Mouse (Mus musculus): ENCODE data around the gene Cdyl2. TPM values are rescaled to one million over a fixed set of nuclear protein-coding genes. Genes with fewer than 3 reads are reported as not detected.

The Cdyl2 gene
- polyA plus RNA-seq, 1 experiment from 2014 or later = 9.7 TPM

DNA sequence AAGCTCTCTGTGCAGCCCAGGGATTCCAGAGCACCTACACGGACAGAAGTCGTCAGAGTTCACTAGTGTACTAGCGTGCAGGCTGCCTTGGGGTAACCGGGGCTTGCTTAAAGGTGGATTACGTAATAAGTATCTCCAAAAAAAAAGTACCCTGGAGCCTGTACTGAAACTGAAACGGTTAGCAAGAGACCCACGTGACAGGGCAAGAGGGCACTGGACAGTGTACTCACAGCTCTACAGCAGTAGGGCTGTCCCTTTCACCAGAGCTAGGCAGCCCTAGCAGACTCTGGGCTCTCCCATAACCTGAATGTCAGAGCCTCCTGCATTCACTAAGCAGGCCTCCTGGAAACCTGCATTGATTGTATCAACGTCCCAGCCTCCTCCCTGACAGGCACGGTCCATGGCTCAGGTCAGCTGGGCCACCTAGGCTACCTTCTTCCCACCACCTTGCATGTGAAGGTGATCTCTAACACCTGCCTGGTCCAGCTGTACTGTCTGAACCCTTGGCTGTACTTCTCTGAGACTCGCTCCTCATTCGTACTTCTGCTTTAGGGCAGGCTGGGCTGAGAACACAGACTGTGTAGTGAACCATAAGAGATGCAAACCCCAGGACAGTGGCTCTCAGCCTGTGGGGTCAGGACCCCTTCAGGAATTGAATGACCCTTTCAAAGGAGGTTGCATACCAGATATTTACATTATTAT, 151.3 kb downstream of the Cdyl2 start:
- ATAC-seq (ENCODE audit: low read depth) = no peak
- no peaks in the 10 kb centered on the region for H3K9me3 ChIP-seq
- no peak overlapping the region for H3K9ac ChIP-seq
- no peak overlapping the region for H3K27ac ChIP-seq (replicated peaks)
- WGBS = 87% methylated on average over 11 of the region's 11 CpGs
- H3K4me1 ChIP-seq (replicated peaks) = no peaks in the 10 kb centered on the region
- no peak overlapping the region for H3K4me3 ChIP-seq
- no peaks in the 10 kb centered on the region for H3K27me3 ChIP-seq
- peaks cover 20% of the 10 kb centered on the region; the same call in 1 of the 2 replicates for H3K36me3 ChIP-seq
- H3K4me2 ChIP-seq = no peak overlapping the region

DNA sequence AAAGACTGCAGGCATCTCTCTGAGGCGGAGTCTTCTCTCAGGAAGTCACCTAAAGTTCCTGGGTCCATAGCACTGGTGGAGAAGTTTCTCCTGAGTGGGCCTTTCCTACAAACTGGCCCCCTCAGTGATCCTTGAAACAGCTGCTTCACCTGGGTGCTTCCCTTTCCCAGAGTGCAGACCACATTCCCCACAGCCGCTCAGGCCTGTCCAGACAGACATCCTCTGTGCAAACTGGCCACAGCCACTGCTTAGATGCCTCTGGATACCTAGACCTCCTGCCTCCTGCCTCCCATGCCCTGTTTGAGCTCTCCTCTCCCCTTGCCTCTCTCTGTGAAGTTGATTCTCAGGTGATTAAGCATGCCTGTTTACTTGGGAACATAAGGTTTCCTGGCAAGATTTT, 156.1 kb downstream of the Cdyl2 start:
- Histone ChIP-seq H3K9ac (no peak overlapping the region), H3K4me1 (replicated peaks) (no peaks in the 10 kb centered on the region), H3K27ac (replicated peaks) (no peak overlapping the region), H3K36me3 (peaks cover 9% of the 10 kb centered on the region), H3K27me3 (no peaks in the 10 kb centered on the region), H3K4me3 (no peak overlapping the region), H3K9me3 (no peaks in the 10 kb centered on the region), H3K4me2 (no peak overlapping the region)
- 85% methylated on average over 2 of the region's 2 CpGs for WGBS
- no peak for ATAC-seq (ENCODE audit: low read depth)

DNA sequence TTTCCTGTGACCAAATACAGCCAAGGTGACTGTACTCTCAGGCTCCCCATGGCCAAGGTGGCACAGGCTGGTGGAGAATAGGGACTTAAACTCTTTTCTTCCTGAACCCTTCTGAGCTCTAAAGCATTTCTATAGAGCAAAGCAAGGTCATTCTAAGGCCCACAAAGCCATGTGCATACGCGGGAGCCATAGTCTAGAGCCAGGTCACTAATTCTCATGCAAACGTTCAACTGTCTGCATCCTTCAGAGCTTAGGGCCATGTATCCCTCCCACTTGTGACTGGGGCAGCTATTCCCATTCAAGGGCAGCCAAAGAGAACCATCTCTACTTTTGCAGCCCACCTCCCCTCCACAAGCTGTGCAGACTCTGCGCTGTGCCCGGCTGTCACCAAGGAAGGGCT, 159.7 kb downstream of the Cdyl2 start:
- 84% methylated on average over 5 of the region's 5 CpGs for WGBS
- H3K4me2 ChIP-seq = no peak overlapping the region
- ATAC-seq (ENCODE audit: low read depth) = no peak
- H3K9me3 ChIP-seq = no peaks in the 10 kb centered on the region
- H3K4me1 ChIP-seq (replicated peaks) = no peaks in the 10 kb centered on the region
- H3K36me3 ChIP-seq = peaks cover 7% of the 10 kb centered on the region
- H3K9ac ChIP-seq = no peak overlapping the region
- H3K27me3 ChIP-seq = no peaks in the 10 kb centered on the region
- no peak overlapping the region for H3K27ac ChIP-seq (replicated peaks)
- H3K4me3 ChIP-seq = no peak overlapping the region

DNA sequence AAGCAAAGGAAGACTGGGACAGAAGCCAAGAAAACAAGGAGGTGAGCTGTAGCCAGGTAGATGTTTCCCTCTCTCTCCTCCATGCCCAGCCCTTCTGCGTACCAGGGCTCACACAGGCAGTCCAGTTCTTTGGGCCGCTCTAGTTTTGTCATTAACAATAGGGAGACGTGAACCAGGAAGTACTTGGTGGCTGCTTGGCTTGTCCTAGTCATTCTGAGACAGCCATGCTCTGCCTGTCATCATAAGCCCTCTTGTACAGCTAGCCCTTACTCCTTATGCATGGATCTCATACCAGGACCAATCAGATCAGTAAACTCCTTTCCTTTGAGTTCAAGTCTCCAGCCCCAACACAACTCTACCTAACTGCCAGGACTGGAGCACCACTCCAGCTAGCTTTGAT, 180.0 kb downstream of the Cdyl2 start:
- 83% methylated on average over 3 of the region's 3 CpGs for WGBS
- Histone ChIP-seq H3K4me3 (no peak overlapping the region), H3K9ac (no peak overlapping the region), H3K36me3 (no peaks in the 10 kb centered on the region), H3K4me2 (no peak overlapping the region), H3K27me3 (no peaks in the 10 kb centered on the region), H3K9me3 (no peaks in the 10 kb centered on the region), H3K27ac (replicated peaks) (no peak overlapping the region), H3K4me1 (replicated peaks) (no peaks in the 10 kb centered on the region)
- ATAC-seq (ENCODE audit: low read depth) = no peak

DNA sequence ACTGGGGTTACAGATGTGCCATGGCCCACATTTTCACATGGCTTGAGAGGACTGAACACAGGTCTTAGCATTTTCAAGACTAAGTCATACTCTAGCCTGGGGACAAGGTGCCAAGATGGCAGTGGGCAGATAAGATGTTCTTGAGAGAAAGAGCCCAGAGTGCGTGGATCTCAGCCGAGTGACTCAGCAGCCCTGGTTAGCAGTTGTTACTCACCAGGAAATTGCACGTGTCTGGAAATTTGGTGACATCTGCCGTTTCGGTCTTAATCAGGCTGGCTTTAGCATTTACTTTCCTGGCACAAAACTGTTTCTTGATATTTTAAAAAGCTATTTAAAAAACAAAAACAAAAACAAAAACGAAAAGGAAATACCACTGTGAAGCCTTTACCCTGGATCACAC, 180.5 kb downstream of the Cdyl2 start:
- Histone ChIP-seq H3K4me3 (no peak overlapping the region), H3K36me3 (no peaks in the 10 kb centered on the region)

DNA sequence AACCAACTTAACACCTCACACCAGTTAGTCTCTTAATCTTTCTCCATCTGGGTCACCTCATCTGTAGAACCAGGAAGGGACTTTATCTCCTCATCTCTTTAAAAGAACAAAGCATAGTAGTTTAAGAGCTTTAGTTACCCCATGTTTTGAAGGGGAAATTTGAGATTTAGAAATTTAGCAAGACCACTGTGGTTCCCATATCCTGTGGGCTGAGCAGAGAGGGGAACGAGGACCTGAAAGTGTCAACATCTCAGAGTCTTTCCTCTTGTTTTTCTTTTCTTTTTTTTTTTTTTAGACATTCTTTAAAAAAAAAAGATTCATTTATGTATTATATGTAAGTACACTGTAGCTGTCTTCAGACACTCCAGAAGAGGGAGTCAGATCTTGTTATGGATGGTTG, 189.4 kb downstream of the Cdyl2 start:
- H3K4me2 ChIP-seq = no peak overlapping the region
- no peaks in the 10 kb centered on the region for H3K9me3 ChIP-seq
- no peak for ATAC-seq (ENCODE audit: low read depth)
- no peak overlapping the region for H3K9ac ChIP-seq
- no peaks in the 10 kb centered on the region for H3K36me3 ChIP-seq
- H3K27ac ChIP-seq (replicated peaks) = no peak overlapping the region
- no peak overlapping the region for H3K4me3 ChIP-seq
- H3K27me3 ChIP-seq = no peaks in the 10 kb centered on the region
- WGBS = 79% methylated on average over 1 of the region's 1 CpGs
- H3K4me1 ChIP-seq (replicated peaks) = no peaks in the 10 kb centered on the region

More for the DNA sequence above, 180.5 kb downstream of the Cdyl2 start:
- no peaks in the 10 kb centered on the region for H3K4me1 ChIP-seq (replicated peaks)
- 92% methylated on average over 6 of the region's 6 CpGs for WGBS
- no peak for ATAC-seq (ENCODE audit: low read depth)
- no peak overlapping the region for H3K27ac ChIP-seq (replicated peaks)
- H3K27me3 ChIP-seq = no peaks in the 10 kb centered on the region
- H3K9me3 ChIP-seq = no peaks in the 10 kb centered on the region
- H3K4me2 ChIP-seq = no peak overlapping the region
- H3K9ac ChIP-seq = no peak overlapping the region

DNA sequence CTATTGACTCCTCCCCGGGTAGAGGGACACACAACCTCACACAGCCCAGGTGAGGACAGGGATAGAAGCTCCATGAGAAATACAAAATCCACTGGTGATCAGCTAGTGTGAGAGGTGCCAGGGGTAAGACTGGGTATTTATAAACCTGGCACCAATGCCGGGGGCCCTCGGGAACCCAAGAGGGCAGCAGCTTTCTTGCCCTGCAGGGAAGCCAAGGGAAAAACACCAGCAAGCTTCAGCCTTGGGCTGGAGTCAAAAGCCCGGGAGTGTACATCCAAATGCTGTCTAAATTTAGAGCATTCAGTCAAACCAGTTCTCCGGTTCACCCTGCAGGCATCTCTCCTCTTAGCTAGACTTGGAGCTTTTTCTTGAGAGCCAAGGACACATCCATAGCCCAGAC, 189.9 kb downstream of the Cdyl2 start:
- Histone ChIP-seq H3K36me3 (no peaks in the 10 kb centered on the region), H3K27me3 (no peaks in the 10 kb centered on the region), H3K9me3 (no peaks in the 10 kb centered on the region), H3K4me2 (no peak overlapping the region), H3K4me3 (no peak overlapping the region), H3K27ac (replicated peaks) (no peak overlapping the region), H3K9ac (no peak overlapping the region), H3K4me1 (replicated peaks) (no peaks in the 10 kb centered on the region)
- ATAC-seq (ENCODE audit: low read depth) = no peak
- 93% methylated on average over 5 of the region's 5 CpGs for WGBS

DNA sequence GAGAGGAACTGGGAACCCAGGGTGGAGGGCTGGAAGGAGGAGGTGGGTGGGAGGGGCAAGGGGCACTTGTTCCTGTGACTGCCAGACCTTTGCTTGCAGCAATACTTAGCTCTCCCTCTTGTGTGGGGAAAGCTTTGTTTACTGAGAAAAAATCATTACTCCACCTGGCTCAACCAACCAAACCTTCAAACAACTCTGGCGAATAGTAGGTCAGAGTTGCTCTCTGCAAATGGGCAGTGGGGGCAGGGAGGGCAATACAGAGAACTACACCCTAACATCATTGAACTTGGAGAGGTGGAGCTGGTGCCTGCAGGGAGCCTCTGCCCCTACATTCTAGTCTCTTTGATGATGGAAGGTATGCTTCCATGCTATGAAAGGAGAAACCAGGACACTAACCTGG, 192.7 kb downstream of the Cdyl2 start:
- 100% methylated on average over 1 of the region's 1 CpGs for WGBS
- no peaks in the 10 kb centered on the region for H3K4me1 ChIP-seq (replicated peaks)
- no peak for ATAC-seq (ENCODE audit: low read depth)
- H3K4me3 ChIP-seq = no peak overlapping the region
- H3K27me3 ChIP-seq = no peaks in the 10 kb centered on the region
- no peaks in the 10 kb centered on the region for H3K9me3 ChIP-seq
- H3K36me3 ChIP-seq = no peaks in the 10 kb centered on the region
- H3K9ac ChIP-seq = no peak overlapping the region
- H3K4me2 ChIP-seq = no peak overlapping the region
- H3K27ac ChIP-seq (replicated peaks) = no peak overlapping the region

DNA sequence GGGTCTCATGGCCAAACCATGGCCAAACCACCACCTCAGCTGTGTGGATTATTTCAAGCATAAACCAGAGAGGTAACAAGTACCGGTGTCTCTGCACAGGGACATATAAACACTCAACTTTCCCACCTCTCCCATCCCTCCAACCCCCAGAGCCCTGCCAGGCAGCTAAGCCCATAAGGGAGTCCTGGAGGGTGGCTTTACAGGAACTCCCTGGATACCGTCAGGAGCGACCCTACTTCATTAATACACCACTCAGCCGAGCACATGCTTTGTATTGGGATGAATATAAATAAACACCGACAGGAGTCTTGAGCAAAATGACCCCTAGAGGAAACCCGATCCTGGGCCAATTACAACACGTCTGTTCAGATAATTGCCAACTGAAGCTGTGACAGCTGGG, 194.0 kb downstream of the Cdyl2 start:
- Histone ChIP-seq H3K27ac (replicated peaks) (no peak overlapping the region), H3K9ac (no peak overlapping the region), H3K27me3 (no peaks in the 10 kb centered on the region), H3K4me2 (no peak overlapping the region), H3K9me3 (0 out of 2 replicates have a peak, but pooled peaks cover 2% of the 10 kb centered on the region), H3K4me3 (no peak overlapping the region), H3K36me3 (no peaks in the 10 kb centered on the region), H3K4me1 (replicated peaks) (no peaks in the 10 kb centered on the region)
- no peak for ATAC-seq (ENCODE audit: low read depth)
- WGBS = 43% methylated on average over 7 of the region's 7 CpGs

DNA sequence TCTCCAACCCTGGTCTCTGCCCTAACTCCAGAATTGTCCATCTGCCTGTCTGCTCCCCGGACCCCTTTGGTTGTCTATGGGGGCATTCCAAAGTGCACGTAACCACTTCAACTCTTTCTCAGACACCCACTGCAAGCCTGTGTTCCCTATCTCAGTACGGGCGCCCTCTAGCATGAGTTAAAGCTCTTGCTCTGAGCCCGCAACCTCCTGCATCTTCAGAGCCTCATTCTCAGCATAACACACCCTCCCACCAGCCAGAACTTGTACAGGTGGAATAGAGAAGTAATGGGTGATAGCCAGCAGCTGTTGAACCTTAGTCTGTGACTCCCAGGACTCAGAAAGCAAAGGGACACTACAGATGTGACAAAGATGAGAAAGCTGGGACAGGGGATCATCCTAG, 196.0 kb downstream of the Cdyl2 start:
- no peak overlapping the region for H3K27ac ChIP-seq (replicated peaks)
- H3K9ac ChIP-seq = no peak overlapping the region
- WGBS = 83% methylated on average over 5 of the region's 5 CpGs
- H3K4me3 ChIP-seq = no peak overlapping the region
- ATAC-seq (ENCODE audit: low read depth) = no peak
- H3K4me1 ChIP-seq (replicated peaks) = no peaks in the 10 kb centered on the region
- H3K4me2 ChIP-seq = no peak overlapping the region
- no peaks in the 10 kb centered on the region for H3K36me3 ChIP-seq
- H3K27me3 ChIP-seq = no peaks in the 10 kb centered on the region
- 0 out of 2 replicates have a peak, but pooled peaks cover 3% of the 10 kb centered on the region for H3K9me3 ChIP-seq

DNA sequence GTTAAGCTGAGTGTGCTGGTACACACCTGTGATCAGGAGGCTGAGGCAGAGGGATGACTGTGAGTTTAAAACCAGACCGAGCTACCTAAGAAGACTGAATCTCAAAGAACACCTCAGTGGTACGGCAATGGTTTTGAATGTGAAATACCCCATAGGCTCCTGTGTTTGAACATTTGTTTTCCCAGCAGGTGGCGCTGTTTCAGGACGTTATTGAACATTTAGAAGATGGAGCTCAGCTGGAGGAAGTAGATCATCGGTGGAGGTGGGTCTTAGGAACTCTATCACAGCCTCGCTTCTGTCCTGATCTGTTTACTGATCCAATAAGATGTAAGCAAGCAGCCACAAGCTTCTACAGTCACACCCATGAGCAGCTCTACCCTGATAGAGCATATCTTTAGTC, 199.7 kb downstream of the Cdyl2 start:
- H3K4me1 ChIP-seq (replicated peaks) = no peaks in the 10 kb centered on the region
- H3K36me3 ChIP-seq = no peaks in the 10 kb centered on the region
- H3K4me2 ChIP-seq = no peak overlapping the region
- no peaks in the 10 kb centered on the region for H3K27me3 ChIP-seq
- H3K9ac ChIP-seq = no peak overlapping the region
- no peak overlapping the region for H3K27ac ChIP-seq (replicated peaks)
- H3K4me3 ChIP-seq = no peak overlapping the region
- no peak for ATAC-seq (ENCODE audit: low read depth)
- H3K9me3 ChIP-seq = 0 out of 2 replicates have a peak, but pooled peaks cover 3% of the 10 kb centered on the region
- WGBS = 79% methylated on average over 6 of the region's 6 CpGs

DNA sequence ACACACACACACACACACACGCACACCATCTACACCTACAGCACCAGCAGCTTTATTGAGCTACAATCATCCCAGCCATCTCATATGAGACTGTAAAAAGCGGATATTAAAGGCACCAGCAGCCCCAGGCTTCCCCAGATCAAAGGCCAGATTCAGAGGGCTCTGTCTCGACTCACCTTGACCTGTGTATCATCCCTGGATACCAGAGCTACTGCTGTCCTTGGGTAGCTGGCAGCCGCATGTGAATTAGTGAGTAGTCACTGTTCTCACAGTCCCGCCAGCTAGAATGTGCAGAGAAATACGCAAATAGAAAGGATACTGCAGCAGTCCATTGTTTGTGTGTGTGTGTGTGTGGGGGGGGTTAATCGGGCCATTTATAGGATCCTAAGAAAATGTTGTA, 204.1 kb downstream of the Cdyl2 start:
- no peak overlapping the region for H3K4me3 ChIP-seq
- ATAC-seq (ENCODE audit: low read depth) = no peak
- H3K4me1 ChIP-seq (replicated peaks) = no peaks in the 10 kb centered on the region
- H3K4me2 ChIP-seq = no peak overlapping the region
- 86% methylated on average over 7 of the region's 7 CpGs for WGBS
- H3K27me3 ChIP-seq = no peaks in the 10 kb centered on the region
- no peak overlapping the region for H3K27ac ChIP-seq (replicated peaks)
- no peaks in the 10 kb centered on the region for H3K36me3 ChIP-seq
- 0 out of 2 replicates have a peak, but pooled peaks cover under 1% of the 10 kb centered on the region for H3K9me3 ChIP-seq
- no peak overlapping the region for H3K9ac ChIP-seq

DNA sequence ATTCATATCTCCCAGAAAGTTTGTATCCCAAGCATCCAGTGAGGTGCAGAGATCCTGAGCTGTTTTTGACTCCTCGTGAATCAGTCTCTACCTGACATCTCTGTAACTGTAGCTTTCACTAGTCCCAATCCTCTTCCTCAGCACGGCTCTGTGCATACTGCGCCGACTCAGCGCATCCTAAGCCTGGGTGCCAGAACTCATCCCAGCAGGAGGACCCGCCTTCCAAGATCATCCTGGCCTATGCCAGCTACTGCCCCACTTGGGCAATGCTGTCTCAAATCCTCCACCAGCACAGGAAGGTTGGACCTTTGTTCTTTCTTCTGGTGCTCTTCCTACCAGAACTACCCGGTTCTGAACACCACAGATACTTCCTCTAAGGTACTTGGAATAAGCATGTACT, 207.9 kb downstream of the Cdyl2 start:
- no peaks in the 10 kb centered on the region for H3K27me3 ChIP-seq
- H3K27ac ChIP-seq (replicated peaks) = no peak overlapping the region
- H3K9me3 ChIP-seq = no peaks in the 10 kb centered on the region
- H3K4me3 ChIP-seq = no peak overlapping the region
- ATAC-seq (ENCODE audit: low read depth) = no peak
- no peaks in the 10 kb centered on the region for H3K4me1 ChIP-seq (replicated peaks)
- WGBS = 88% methylated on average over 7 of the region's 7 CpGs
- H3K36me3 ChIP-seq = no peaks in the 10 kb centered on the region
- no peak overlapping the region for H3K4me2 ChIP-seq
- no peak overlapping the region for H3K9ac ChIP-seq

Measured in neural tube, embryonic 13.5 days (tissue).